Mouse (Mus musculus): ENCODE measurements around the gene Cab39l. TPM values are rescaled to one million over a fixed set of nuclear protein-coding genes. Genes with fewer than 3 reads are reported as not detected.

The Cab39l gene
- total RNA-seq, 2 experiments from 2014 or later, result 31.0 to 42.4 TPM

DNA sequence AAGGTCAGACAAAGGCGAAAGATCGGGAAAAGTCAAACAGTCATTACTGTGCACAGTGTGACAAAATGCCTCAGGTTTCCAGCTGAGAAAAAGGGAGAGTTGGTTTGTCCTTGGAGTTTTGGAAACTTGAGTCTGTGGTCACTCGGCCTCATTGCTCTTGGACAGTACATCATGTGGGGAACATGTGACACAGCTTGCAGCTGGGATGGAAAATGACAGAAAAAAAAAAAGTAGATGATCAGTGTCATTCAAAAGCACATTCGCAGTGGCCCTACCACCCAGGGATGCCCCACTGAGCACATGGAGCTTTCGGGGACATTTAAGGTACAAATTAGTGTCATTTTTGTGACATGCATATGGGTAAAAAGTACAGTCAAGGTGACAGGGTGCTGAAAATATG lies 57.2 kb downstream of the Cab39l start:
- no peak for ATAC-seq (replicated peaks; ENCODE audit: poor library complexity, severe bottlenecking)

DNA sequence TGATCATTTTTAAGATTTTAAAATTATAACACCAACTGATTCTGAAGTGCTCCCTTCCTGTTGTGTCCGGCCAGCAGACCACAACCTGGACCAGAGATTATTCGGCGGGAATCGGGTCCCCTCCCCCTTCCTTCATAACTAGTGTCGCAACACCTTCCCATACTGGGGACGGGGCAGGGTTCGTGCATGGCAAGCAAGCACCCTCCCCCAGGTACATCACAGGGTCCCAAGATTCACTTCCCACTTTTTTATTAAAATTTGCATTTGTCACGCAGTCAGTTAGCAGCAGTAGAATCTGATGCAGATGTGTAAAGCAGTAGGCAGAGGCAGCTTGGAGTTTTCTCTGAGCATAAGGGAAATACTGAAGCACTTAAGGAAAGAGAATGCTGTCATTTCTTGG lies 64.1 kb downstream of the Cab39l start:
- ATAC-seq (replicated peaks; ENCODE audit: poor library complexity, severe bottlenecking), result peak; percentile 97

- ATAC-seq (replicated peaks; ENCODE audit: poor library complexity, severe bottlenecking), result no peak
Observed at GRCm38 (mm10) chr14:59506139-59506538, 65.4 kb downstream of the Cab39l start.

DNA sequence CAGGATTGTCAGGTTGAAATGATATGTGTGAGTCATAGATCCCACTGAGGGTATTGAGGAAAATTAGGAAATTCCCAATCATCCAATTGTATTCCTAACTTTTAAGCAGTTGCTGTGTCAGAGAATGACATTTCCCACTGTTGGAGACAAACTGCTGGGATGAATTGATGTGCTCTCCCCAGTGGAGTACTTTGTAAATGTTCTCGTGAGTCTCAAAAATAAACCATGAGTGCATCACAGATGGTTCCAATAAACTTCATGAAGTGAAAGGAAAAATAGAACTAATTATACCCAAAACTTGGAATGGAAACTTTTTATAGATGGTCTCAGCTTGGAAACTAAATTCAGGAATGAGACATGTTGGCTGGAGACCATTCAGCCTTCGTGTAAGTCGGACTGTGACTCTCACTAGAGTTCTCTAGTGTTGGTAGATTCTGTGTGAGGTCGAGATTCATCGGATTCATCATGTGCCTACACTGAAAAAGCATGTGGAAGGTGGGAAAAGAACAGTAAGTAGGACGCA lies 73.2 kb downstream of the Cab39l start:
- no peak for ATAC-seq (replicated peaks; ENCODE audit: poor library complexity, severe bottlenecking)

GRCm38 (mm10) chr14:59525843-59526242 lies 85.1 kb downstream of the Cab39l start:
- no peak for ATAC-seq (replicated peaks; ENCODE audit: poor library complexity, severe bottlenecking)

DNA sequence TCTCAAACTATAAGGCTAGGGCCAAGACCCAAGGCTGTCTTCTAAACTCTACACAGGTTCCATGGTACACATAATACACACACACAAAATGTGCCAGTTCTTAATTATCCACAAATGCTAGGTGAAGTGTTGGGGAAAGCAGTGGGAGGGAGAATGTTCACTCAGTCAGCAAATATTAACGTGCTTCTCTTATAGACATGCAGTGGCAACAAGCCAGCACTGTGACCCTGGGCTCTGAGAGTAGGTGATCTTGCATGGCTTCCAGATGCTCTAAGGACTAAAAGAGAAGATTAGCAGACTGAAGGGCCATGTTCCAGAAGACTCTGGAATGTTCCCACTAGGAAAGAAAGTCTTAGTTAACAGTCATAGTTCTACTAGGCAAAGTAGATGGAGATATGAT lies 90.0 kb downstream of the Cab39l start:
- ATAC-seq (replicated peaks; ENCODE audit: poor library complexity, severe bottlenecking), result no peak

DNA sequence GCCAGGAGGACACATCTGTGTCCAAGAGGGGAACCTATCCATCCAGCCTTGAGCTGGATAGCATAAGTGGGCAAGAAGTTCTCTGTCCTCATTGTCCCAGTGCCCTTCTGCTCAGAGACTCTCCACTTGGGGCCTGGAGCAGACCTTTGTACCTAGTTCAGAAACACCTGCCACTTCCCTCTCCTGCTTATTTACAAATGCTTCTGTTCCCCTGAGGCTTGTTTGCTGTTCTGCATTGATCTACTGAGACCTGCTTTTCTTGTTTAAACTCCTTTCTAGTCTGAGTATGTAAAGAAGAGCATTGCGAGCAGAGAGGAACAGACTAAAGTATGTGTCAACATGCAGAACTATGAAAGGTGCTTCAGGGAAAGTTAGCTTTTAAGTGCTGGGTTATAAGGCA lies 92.2 kb downstream of the Cab39l start:
- ATAC-seq (replicated peaks; ENCODE audit: poor library complexity, severe bottlenecking), result no peak

DNA sequence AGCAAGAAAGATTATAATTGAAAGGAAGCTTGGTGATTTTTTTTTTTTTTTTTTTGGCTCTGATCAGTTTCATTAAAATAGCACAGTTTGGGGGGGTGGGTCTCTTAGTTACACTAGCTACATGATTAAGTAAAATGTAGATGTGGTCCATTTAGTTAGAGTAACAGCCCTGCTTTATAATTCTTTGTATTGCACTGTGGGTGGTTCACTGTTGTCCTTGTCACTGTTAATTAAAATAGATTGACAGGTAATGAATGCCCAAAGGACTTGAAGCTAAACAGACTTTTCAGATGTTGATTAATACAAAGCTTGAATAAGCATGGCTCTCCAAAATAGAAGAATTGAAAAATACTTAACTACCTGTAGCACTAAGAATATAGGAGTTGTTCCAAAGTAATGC lies 93.1 kb downstream of the Cab39l start:
- ATAC-seq (replicated peaks; ENCODE audit: poor library complexity, severe bottlenecking), result no peak

- no peak for ATAC-seq (replicated peaks; ENCODE audit: poor library complexity, severe bottlenecking)
Observed at GRCm38 (mm10) chr14:59537829-59538432, 97.2 kb downstream of the Cab39l start.

- no peak for ATAC-seq (replicated peaks; ENCODE audit: poor library complexity, severe bottlenecking)
Observed at GRCm38 (mm10) chr14:59540230-59540629, 99.5 kb downstream of the Cab39l start.

- ATAC-seq (replicated peaks; ENCODE audit: poor library complexity, severe bottlenecking), result no peak
Observed at GRCm38 (mm10) chr14:59540761-59541160, 100.0 kb downstream of the Cab39l start.

DNA sequence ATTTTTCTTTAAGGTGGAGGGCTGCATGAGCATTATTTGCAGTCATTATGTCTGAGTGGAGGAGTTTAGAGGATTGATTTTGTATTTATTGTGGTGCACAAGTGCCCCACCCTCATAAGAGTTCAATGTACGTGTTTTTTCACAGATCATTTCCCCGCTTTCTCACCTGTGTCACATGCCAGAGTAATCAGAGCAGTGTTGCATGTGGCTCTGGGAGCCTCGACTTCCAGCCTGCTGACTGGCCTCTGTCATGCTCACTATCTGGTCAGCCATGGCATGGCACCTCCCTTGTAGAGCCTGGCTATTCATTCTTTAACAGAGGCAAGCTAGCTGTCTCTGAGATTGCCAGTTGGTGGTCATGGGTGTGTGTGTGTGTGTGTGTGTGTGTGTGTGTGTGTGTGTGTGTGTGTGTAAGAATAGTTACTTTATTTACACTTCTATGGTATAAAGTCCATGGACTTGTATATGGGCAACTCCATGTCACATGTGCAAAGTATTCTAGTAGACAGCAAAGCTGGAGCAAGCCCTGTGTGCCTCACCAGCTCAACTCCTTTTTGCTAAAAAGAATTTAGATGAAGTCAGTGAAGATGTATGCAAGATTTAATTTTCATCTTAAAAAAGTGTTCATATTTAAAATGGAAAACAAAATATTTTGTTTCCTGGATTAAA lies 102.5 kb downstream of the Cab39l start:
- no peak for ATAC-seq (replicated peaks; ENCODE audit: poor library complexity, severe bottlenecking)

GRCm38 (mm10) chr14:59543956-59544355 lies 103.2 kb downstream of the Cab39l start:
- ATAC-seq (replicated peaks; ENCODE audit: poor library complexity, severe bottlenecking), result no peak

GRCm38 (mm10) chr14:59546162-59546880 lies 105.5 kb downstream of the Cab39l start:
- ATAC-seq (replicated peaks; ENCODE audit: poor library complexity, severe bottlenecking), result no peak

GRCm38 (mm10) chr14:59547530-59547929 lies 106.8 kb downstream of the Cab39l start:
- no peak for ATAC-seq (replicated peaks; ENCODE audit: poor library complexity, severe bottlenecking)

DNA sequence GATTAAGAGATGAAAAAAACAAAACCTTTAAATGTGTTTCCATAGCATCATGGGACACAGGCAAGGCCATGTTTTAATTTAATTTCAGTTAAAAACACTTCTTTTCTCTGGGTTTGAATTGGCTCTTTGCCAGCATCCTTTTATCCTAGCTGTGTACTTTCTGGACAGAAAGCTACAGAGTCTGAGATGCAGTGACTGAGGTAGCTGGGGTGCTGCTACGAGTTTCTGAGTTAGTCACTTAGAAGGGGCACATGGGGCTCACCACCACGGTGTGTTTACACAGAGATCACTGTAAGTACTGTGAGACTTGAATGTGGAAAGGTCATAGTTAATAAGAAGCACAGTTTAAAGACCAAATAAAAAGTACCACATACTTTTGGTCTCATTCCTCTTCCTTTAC lies 107.8 kb downstream of the Cab39l start:
- no peak for ATAC-seq (replicated peaks; ENCODE audit: poor library complexity, severe bottlenecking)

DNA sequence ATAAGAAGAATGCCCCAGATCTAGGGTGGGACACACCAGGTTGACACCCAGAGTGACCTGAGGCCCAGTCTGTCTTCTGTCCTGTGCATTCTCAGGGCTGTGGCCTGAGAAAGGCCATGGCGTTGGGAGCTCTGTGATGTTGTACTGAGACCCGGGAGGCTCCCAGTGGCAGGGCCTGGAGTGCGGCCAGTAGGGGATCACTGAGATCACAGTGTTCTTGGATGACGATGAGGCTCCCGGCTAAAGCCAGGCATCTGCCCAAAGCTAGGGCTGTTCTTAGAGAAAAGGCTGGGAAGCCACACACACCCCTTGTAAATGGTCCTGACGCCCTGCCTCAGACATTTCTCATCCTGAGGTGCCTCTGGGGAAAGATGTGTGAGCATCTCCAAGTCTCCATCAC lies 108.3 kb downstream of the Cab39l start:
- ATAC-seq (replicated peaks; ENCODE audit: poor library complexity, severe bottlenecking), result no peak

DNA sequence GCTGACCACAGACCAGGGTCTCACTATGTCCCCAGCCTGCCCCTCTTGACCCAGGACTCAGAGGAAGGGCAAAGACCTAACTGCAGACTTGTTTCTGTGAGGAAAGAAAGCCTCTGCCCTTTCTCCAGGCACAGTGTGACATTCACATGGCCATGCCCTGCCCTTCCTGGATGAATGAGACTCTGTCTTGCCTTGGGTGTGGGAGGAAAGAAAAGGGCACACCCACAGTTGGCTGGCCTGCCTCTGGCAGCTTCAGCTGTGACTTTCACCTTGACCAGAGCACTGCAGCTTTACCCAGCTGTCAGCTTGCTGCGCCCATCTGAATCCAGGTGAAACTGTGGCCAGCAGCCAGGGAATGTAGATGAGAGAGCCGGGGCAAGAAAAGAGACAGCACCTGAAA lies 110.1 kb downstream of the Cab39l start:
- no peak for ATAC-seq (replicated peaks; ENCODE audit: poor library complexity, severe bottlenecking)

DNA sequence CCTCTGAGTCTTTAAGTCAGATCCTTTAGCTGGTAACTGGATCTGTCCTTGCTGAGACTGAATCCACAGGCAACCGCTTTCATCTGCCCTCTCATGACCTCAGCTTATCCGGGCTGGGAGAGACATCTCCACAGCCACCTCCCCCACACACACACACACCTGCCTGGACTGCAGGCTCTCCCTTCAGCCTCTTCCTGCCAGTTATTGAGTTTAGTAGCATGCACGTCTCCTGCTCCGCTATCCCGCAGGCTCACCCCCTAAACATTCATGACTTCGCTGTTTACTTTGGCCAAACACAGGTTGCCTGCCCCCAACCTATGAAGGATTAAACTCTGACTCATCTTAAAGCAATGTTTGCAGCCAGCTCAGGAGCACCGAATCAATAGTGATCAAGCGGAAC lies 111.2 kb downstream of the Cab39l start:
- ATAC-seq (replicated peaks; ENCODE audit: poor library complexity, severe bottlenecking), result no peak

GRCm38 (mm10) chr14:59554025-59554424 lies 113.3 kb downstream of the Cab39l start:
- no peak for ATAC-seq (replicated peaks; ENCODE audit: poor library complexity, severe bottlenecking)

DNA sequence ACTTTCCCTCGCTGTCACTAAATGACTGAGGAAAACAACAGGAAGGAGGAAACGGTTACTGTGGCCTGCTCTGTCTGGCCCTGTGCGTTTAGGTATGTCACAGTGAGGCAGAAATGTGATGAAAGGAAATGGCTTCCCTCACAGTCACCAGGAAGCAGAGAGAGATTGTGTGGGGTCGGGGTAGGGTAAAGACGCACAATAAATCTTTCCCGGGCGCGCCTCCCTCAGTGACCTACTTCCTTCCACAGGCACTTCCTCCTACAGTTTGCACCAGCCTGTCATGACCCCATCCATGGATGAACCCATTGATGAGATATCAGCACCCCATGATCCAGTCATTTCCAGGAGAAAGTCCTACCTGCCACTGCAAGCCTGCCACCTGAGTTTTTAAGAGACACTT lies 114.2 kb downstream of the Cab39l start:
- ATAC-seq (replicated peaks; ENCODE audit: poor library complexity, severe bottlenecking), result peak; percentile 41

All from granulocyte monocyte progenitor cell, adult 5-6 weeks (primary cell).